Mouse (Mus musculus) lung, postnatal 0 days (tissue): ENCODE measurements around the gene Eps15l1. TPM values are rescaled to one million over a fixed set of nuclear protein-coding genes. Genes with fewer than 3 reads are reported as not detected.

Experiments used
- ATAC-seq: fragments of 200-750 bp; cut with Nextera tagmentation; 2 replicates; pipeline ENCODE4 v1.8.0; 2017; ENCODE audit warnings: moderate library complexity
- DNase-seq: peaks from one replicate; pipeline ENCODE4 v3.0.0-alpha.2; 2016; ENCODE audit warnings: low spot score
- H3K27ac ChIP-seq: fragments of 300-500 bp; sonication (generic); 2 replicates; pipeline ENCODE4 v1.5.1; 2014; ENCODE audit warnings: antibody characterized with exemption, mild to moderate bottlenecking, low read length, mixed read lengths
- H3K27me3 ChIP-seq: fragments of 300-500 bp; sonication (generic); replicated peaks from 2 replicates; pipeline ENCODE4 v1.6.1; 2014; ENCODE audit warnings: low read length, mixed read lengths; ENCODE audit not compliant: insufficient read depth
- H3K36me3 ChIP-seq: fragments of 300-500 bp; sonication (generic); 2 replicates; pipeline ENCODE4 v1.6.1; 2014; ENCODE audit warnings: low read length, mixed read lengths; ENCODE audit not compliant: insufficient read depth
- H3K4me1 ChIP-seq: fragments of 300-500 bp; sonication (generic); 2 replicates; pipeline ENCODE4 v1.6.1; 2014; ENCODE audit warnings: antibody characterized with exemption, low read depth, low read length, mixed read lengths; ENCODE audit not compliant: insufficient read depth
- H3K4me2 ChIP-seq: fragments of 300-500 bp; sonication (generic); replicated peaks from 2 replicates; pipeline ENCODE4 v1.6.1; 2014; ENCODE audit warnings: low read depth, mild to moderate bottlenecking, low read length, moderate library complexity, mixed read lengths
- H3K4me3 ChIP-seq: fragments of 300-500 bp; sonication (generic); 2 replicates; pipeline ENCODE4 v1.5.1; 2014; ENCODE audit warnings: low read depth, low read length
- H3K9ac ChIP-seq: fragments of 300-500 bp; sonication (generic); replicated peaks from 2 replicates; pipeline ENCODE4 v1.6.1; 2014; ENCODE audit warnings: low read depth, mild to moderate bottlenecking
- H3K9me3 ChIP-seq: fragments of 300-500 bp; sonication (generic); 2 replicates; pipeline ENCODE4 v1.6.1; 2016; ENCODE audit warnings: low read length, mixed read lengths
- CTCF ChIP-seq: IDR thresholded peaks from 2 replicates; pipeline ENCODE4 v1.5.1; 2016; ENCODE audit warnings: antibody characterized with exemption, mild to moderate bottlenecking
- EP300 ChIP-seq: IDR thresholded peaks from 2 replicates; pipeline ENCODE4 v1.6.1; 2016; ENCODE audit warnings: antibody characterized with exemption, mild to moderate bottlenecking, control low read depth
- WGBS: fragments of 180-500 bp; shearing (Covaris S2); extraction: QIAGEN DNeasy Blood & Tissue Kit; methylation state at CpG from one replicate; pipeline ENCODE4 v1.1.7; 2014; 5-methylcytosine and 5-hydroxymethylcytosine counted together
- polyA plus RNA-seq: library from polyadenylated mRNA; unstranded; fragments of >200 nt; fragmentation: Nextera tagmentation; extraction: Ambion mirVana; gene quantifications from 2 replicates; pipeline ENCODE4 v1.2.1, GENCODE M21; 2015

Eps15l1 gene
- polyA plus RNA-seq, 1 experiment from 2014 or later = 25.6 TPM

- H3K4me3 ChIP-seq = no peak overlapping the region
- H3K4me1 ChIP-seq = no peaks in the 10 kb centered on the region
- no peak for ATAC-seq
- TF ChIP-seq CTCF (no peak), EP300 (no peak)
- WGBS = 86% methylated on average over 3 of the region's 3 CpGs
- H3K36me3 ChIP-seq = no peaks in the 10 kb centered on the region
- no peaks in the 10 kb centered on the region for H3K9me3 ChIP-seq
- H3K27ac ChIP-seq = no peak overlapping the region
- no peak overlapping the region for H3K9ac ChIP-seq
- H3K27me3 ChIP-seq = no peaks in the 10 kb centered on the region
- DNase-seq = no peak
- no peak overlapping the region for H3K4me2 ChIP-seq
Observed at GRCm38 (mm10) chr8:72329116-72329515, 92.1 kb downstream of the Eps15l1 start.

GRCm38 (mm10) chr8:72324708-72325107, 96.6 kb downstream of the Eps15l1 start:
- Histone ChIP-seq H3K4me3 (no peak overlapping the region), H3K27ac (no peak overlapping the region), H3K36me3 (0 out of 2 replicates have a peak, but pooled peaks cover 16% of the 10 kb centered on the region), H3K9ac (no peak overlapping the region), H3K27me3 (0 out of 2 replicates have a peak, but pooled peaks cover 7% of the 10 kb centered on the region), H3K9me3 (no peaks in the 10 kb centered on the region), H3K4me2 (no peak overlapping the region), H3K4me1 (no peaks in the 10 kb centered on the region)
- ATAC-seq (peak; percentile 25), DNase-seq (peak; percentile 35)
- WGBS = 56% methylated on average over 2 of the region's 2 CpGs
- TF ChIP-seq EP300 (no peak), CTCF (no peak)

- DNase-seq (peak; percentile 32), ATAC-seq (peak; percentile 25)
- no peaks in the 10 kb centered on the region for H3K9me3 ChIP-seq
- 73% methylated on average over 10 of the region's 10 CpGs for WGBS
- 0 out of 2 replicates have a peak, but pooled peaks cover 7% of the 10 kb centered on the region for H3K27me3 ChIP-seq
- H3K4me2 ChIP-seq = no peak overlapping the region
- no peaks in the 10 kb centered on the region for H3K4me1 ChIP-seq
- H3K27ac ChIP-seq = no peak overlapping the region
- H3K9ac ChIP-seq = no peak overlapping the region
- TF ChIP-seq EP300 (peak; percentile 19; the same call in 1 of the 2 replicates), CTCF (no peak)
- 0 out of 2 replicates have a peak, but pooled peaks cover 16% of the 10 kb centered on the region for H3K36me3 ChIP-seq
- H3K4me3 ChIP-seq = no peak overlapping the region
Observed at GRCm38 (mm10) chr8:72324036-72324706, 97.1 kb downstream of the Eps15l1 start.

- H3K4me1 ChIP-seq = no peaks in the 10 kb centered on the region
- peak overlapping the region; percentile 82 for H3K4me2 ChIP-seq
- no peaks in the 10 kb centered on the region for H3K9me3 ChIP-seq
- H3K9ac ChIP-seq = peak overlapping the region; percentile 77; the same call in 1 of the 2 replicates
- H3K27ac ChIP-seq = peak overlapping the region; percentile 66
- 0 out of 2 replicates have a peak, but pooled peaks cover 16% of the 10 kb centered on the region for H3K36me3 ChIP-seq
- WGBS = 44% methylated on average over 6 of the region's 6 CpGs
- TF ChIP-seq EP300 (0 out of 2 replicates have a peak, but pooled peaks have one; percentile 11), CTCF (no peak)
- peak overlapping the region; percentile 79; the same call in 1 of the 2 replicates for H3K4me3 ChIP-seq
- H3K27me3 ChIP-seq = 0 out of 2 replicates have a peak, but pooled peaks cover 7% of the 10 kb centered on the region
- DNase-seq (no peak), ATAC-seq (no peak)
Observed at GRCm38 (mm10) chr8:72323131-72323725, 98.0 kb downstream of the Eps15l1 start.

GRCm38 (mm10) chr8:72322471-72322889, 98.8 kb downstream of the Eps15l1 start:
- DNase-seq (peak; percentile 76), ATAC-seq (no peak)
- Histone ChIP-seq H3K4me3 (peak overlapping the region; percentile 79), H3K4me1 (0 out of 2 replicates have a peak, but pooled peaks cover 3% of the 10 kb centered on the region), H3K27ac (peak overlapping the region; percentile 66), H3K27me3 (0 out of 2 replicates have a peak, but pooled peaks cover 7% of the 10 kb centered on the region), H3K9ac (peak overlapping the region; percentile 77), H3K36me3 (0 out of 2 replicates have a peak, but pooled peaks cover 16% of the 10 kb centered on the region), H3K9me3 (no peaks in the 10 kb centered on the region), H3K4me2 (peak overlapping the region; percentile 82)
- 28% methylated on average over 7 of the region's 7 CpGs for WGBS
- TF ChIP-seq CTCF (no peak), EP300 (no peak)
